31 mouse cellular contexts compared by ENCODE assay signal in genomic region chr3:103696388-103696925, GRCm38 (mm10). TPM values are rescaled to one million over a fixed set of nuclear protein-coding genes. Genes with fewer than 3 reads are reported as not detected.
"Had no signal": no experiment of that assay in that cellular context is flagged by ENCODE, and none has a peak within 500 bp of the region (broad histone marks: within the 10 kb centered on the region; RNA-seq: fewer than 3 reads in every experiment).

No protein-coding gene starts in this region.

- H3K36me3 ChIP-seq: kidney, embryonic 15.5 days; limb, embryonic 12.5 days; limb, embryonic 15.5 days had no signal

- ATAC-seq: liver, postnatal 0 days; lung, postnatal 0 days had no signal

- H3K4me1 ChIP-seq: kidney, embryonic 15.5 days; limb, embryonic 12.5 days; limb, embryonic 15.5 days had no signal

- H3K4me2 ChIP-seq: kidney, embryonic 15.5 days; limb, embryonic 12.5 days; limb, embryonic 15.5 days; liver, embryonic 11.5 days; lung, embryonic 14.5 days had no signal

- H3K9ac ChIP-seq: kidney, embryonic 15.5 days; limb, embryonic 12.5 days; limb, embryonic 15.5 days; liver, embryonic 14.5 days; liver, postnatal 0 days; lung, embryonic 14.5 days had no signal

- DNase-seq: kidney, adult 8-10 months; kidney, postnatal 10 days; kidney, postnatal 36 days; layer of hippocampus, postnatal 36 days; liver, postnatal 0 days; lung, embryonic 14.5 days; midbrain, embryonic 14.5 days; right cerebral cortex, adult 18-20 months; right cerebral cortex, postnatal 14 days; right cerebral cortex, postnatal 4 days; thymus, adult 18-20 months; thymus, postnatal 36 days had no signal

- H3K4me3 ChIP-seq: kidney, embryonic 15.5 days; left cerebral cortex, adult 2 months; limb, embryonic 12.5 days; limb, embryonic 15.5 days had no signal

- H3K27ac ChIP-seq: kidney, embryonic 15.5 days; left cerebral cortex, adult 2 months; limb, embryonic 12.5 days; limb, embryonic 15.5 days; liver, embryonic 14.5 days; macrophage; stomach, postnatal 0 days had no signal

- H3K27me3 ChIP-seq: kidney, embryonic 15.5 days; limb, embryonic 12.5 days; limb, embryonic 15.5 days had no signal

- H3K9me3 ChIP-seq: kidney, embryonic 15.5 days; limb, embryonic 12.5 days; limb, embryonic 15.5 days had no signal

RNA-seq across cellular contexts. Expression of gene Gm10964, which starts 42.7 kb away (rescaled TPM):
- total RNA-seq: layer of hippocampus, adult 8-10 months; layer of hippocampus, postnatal 10 days; layer of hippocampus, postnatal 36 days; left cerebral cortex, adult 2 months; left cerebral cortex, postnatal 10 days; left cerebral cortex, postnatal 36 days; megakaryocyte, adult 5-6 weeks; midbrain, postnatal 0 days had no signal
- polyA plus RNA-seq: kidney, embryonic 15.5 days; limb, embryonic 12.5 days; limb, embryonic 15.5 days; liver, embryonic 11.5 days; liver, embryonic 14.5 days; liver, postnatal 0 days; lung, embryonic 14.5 days; lung, postnatal 0 days; macrophage; midbrain, embryonic 14.5 days; midbrain, postnatal 0 days; neural tube, embryonic 11.5 days; neural tube, embryonic 14.5 days; stomach, embryonic 14.5 days; stomach, postnatal 0 days; urinary bladder, adult 2 months had no signal

RNA-seq across cellular contexts. Expression of gene Atg4a-ps, which starts 50.6 kb away (rescaled TPM):
- total RNA-seq: midbrain, postnatal 0 days had no signal
- polyA plus RNA-seq: kidney, embryonic 15.5 days; midbrain, embryonic 14.5 days; midbrain, postnatal 0 days; neural tube, embryonic 14.5 days; stomach, embryonic 14.5 days had no signal
